Mouse (Mus musculus): Measurements from ENCODE around the gene Gm21977.
"Not testable (repeated sequence)": the region's sequence is repeated elsewhere in the genome, so short reads cannot be mapped to it uniquely, and the experiment has no call there.

Gene Gm21977

GRCm38 (mm10) chr14:42853377-42853776 lies at the start of gene Gm21977:
TSS of gene Gm21977 (minus strand) at chr14:42853477.
- not testable (repeated sequence) for DNase-seq (ENCODE audit: low read depth, low spot score)

Measured in brain, embryonic 18.5 days (tissue).